Mouse (Mus musculus) liver, adult 2 months (tissue): ENCODE results near the gene Slc1a3. TPM values are rescaled to one million over a fixed set of nuclear protein-coding genes. Genes with fewer than 3 reads are reported as not detected.

Experiments
- DNase-seq: peaks from one replicate; pipeline ENCODE4 v3.0.0-alpha.2; 2011; ENCODE audit warnings: low read depth, low spot score; ENCODE audit errors: extremely low read depth
- H3K27ac ChIP-seq: fragments of 200-500 bp; replicated peaks from 2 replicates; pipeline ENCODE4 v1.5.1; 2012; ENCODE audit warnings: low read depth, mild to moderate bottlenecking, control low read depth, inconsistent platforms, low read length; ENCODE audit not compliant: insufficient read depth
- H3K27me3 ChIP-seq: fragments of 200-500 bp; 2 replicates; pipeline ENCODE4 v1.6.1; 2012; ENCODE audit warnings: mild to moderate bottlenecking, moderate library complexity, low read length, inconsistent platforms; ENCODE audit not compliant: control insufficient read depth, insufficient read depth
- H3K36me3 ChIP-seq: fragments of 200-500 bp; 2 replicates; pipeline ENCODE4 v1.6.1; 2012; ENCODE audit warnings: low read length, inconsistent platforms; ENCODE audit not compliant: control insufficient read depth, insufficient read depth
- H3K4me1 ChIP-seq: fragments of 200-500 bp; 2 replicates; pipeline ENCODE4 v1.6.1; 2011; ENCODE audit warnings: low read length; ENCODE audit not compliant: control insufficient read depth, insufficient read depth
- H3K4me3 ChIP-seq: fragments of 200-500 bp; 2 replicates; pipeline ENCODE4 v1.5.1; 2011; ENCODE audit warnings: low read depth, mild to moderate bottlenecking, control low read depth, low read length, moderate library complexity; ENCODE audit not compliant: insufficient read depth
- H3K79me2 ChIP-seq: fragments of 200-500 bp; 2 replicates; pipeline ENCODE4 v1.6.1; 2012; ENCODE audit warnings: inconsistent platforms, mild to moderate bottlenecking, low read length, moderate library complexity; ENCODE audit not compliant: control insufficient read depth, insufficient read depth
- H3K9ac ChIP-seq: fragments of 200-500 bp; 2 replicates; pipeline ENCODE4 v1.6.1; 2012; ENCODE audit warnings: low read depth, mild to moderate bottlenecking, control low read depth, inconsistent platforms, low read length
- CTCF ChIP-seq: fragments of 200-500 bp; IDR thresholded peaks from 2 replicates; pipeline ENCODE4 v1.5.1; 2011; ENCODE audit warnings: low read depth, low read length, control low read depth
- POLR2A ChIP-seq: fragments of 200-500 bp; IDR thresholded peaks from 2 replicates; pipeline ENCODE4 v1.6.1; 2011; ENCODE audit warnings: low read length, control low read depth; ENCODE audit not compliant: insufficient read depth; ENCODE audit errors: extremely low read depth
- WGBS: fragments of 180-500 bp; shearing (Covaris S2); methylation state at CpG from one replicate; pipeline ENCODE4 v1.1.7; 2018; 5-methylcytosine and 5-hydroxymethylcytosine counted together
- polyA plus RNA-seq: library from polyadenylated mRNA; depleted of rRNA; stranded (reverse); fragments of >200 nt; gene quantifications from 2 replicates; pipeline ENCODE4 v1.2.3, GENCODE M21; 2012; rRNA removed
- total RNA-seq: library from RNA; depleted of rRNA; stranded (reverse); fragments of >200 nt; gene quantifications from 2 replicates; pipeline ENCODE4 v1.2.3, GENCODE M21; 2014; rRNA removed

Gene Slc1a3
- total RNA-seq (0.46 and 0.60 TPM in 2 replicates), polyA plus RNA-seq (0.04 and 0.12 TPM in 2 replicates)

GRCm38 (mm10) chr15:8710146-8711006 lies at the start of gene Slc1a3:
Gene Slc1a3 (minus strand): TSS chr15:8710764.
- H3K4me3 ChIP-seq = peak within 1 kb of the TSS; percentile 63
- TF ChIP-seq CTCF = no peak
- no peak for TF ChIP-seq POLR2A
- no peaks in the 10 kb centered on the region for H3K79me2 ChIP-seq
- no peak within 1 kb of the TSS for H3K27ac ChIP-seq
- WGBS = 2% methylated on average over 34 of the region's 34 CpGs
- peaks cover 7% of the 10 kb centered on the region for H3K4me1 ChIP-seq
- H3K27me3 ChIP-seq = peaks cover 9% of the 10 kb centered on the region; the same call in 1 of the 2 replicates
- no peak for DNase-seq
- H3K36me3 ChIP-seq = no peaks in the 10 kb centered on the region
- H3K9ac ChIP-seq = peak within 1 kb of the TSS; percentile 53

GRCm38 (mm10) chr15:8759026-8759425 lies 48.5 kb upstream of the Slc1a3 start:
- no peak for DNase-seq
- WGBS = 78% methylated on average over 3 of the region's 3 CpGs
- TF ChIP-seq CTCF (no peak), POLR2A (no peak)
- no peak overlapping the region for H3K9ac ChIP-seq
- H3K27me3 ChIP-seq = no peaks in the 10 kb centered on the region
- no peak overlapping the region for H3K4me3 ChIP-seq
- no peak overlapping the region for H3K27ac ChIP-seq
- H3K4me1 ChIP-seq = no peaks in the 10 kb centered on the region
- H3K36me3 ChIP-seq = no peaks in the 10 kb centered on the region
- no peaks in the 10 kb centered on the region for H3K79me2 ChIP-seq

- no peak for TF ChIP-seq CTCF
- no peak for TF ChIP-seq POLR2A
- Histone ChIP-seq H3K36me3 (no peaks in the 10 kb centered on the region), H3K4me1 (no peaks in the 10 kb centered on the region), H3K9ac (no peak overlapping the region), H3K4me3 (no peak overlapping the region), H3K27me3 (no peaks in the 10 kb centered on the region), H3K79me2 (no peaks in the 10 kb centered on the region), H3K27ac (no peak overlapping the region)
- 84% methylated on average over 6 of the region's 6 CpGs for WGBS
- DNase-seq = no peak
These were observed 45.9 kb upstream of the Slc1a3 start for GRCm38 (mm10) chr15:8756441-8756840.

GRCm38 (mm10) chr15:8749762-8750161 lies 39.2 kb upstream of the Slc1a3 start:
- no peaks in the 10 kb centered on the region for H3K36me3 ChIP-seq
- DNase-seq = no peak
- 93% methylated on average over 4 of the region's 4 CpGs for WGBS
- H3K9ac ChIP-seq = no peak overlapping the region
- no peak overlapping the region for H3K4me3 ChIP-seq
- no peaks in the 10 kb centered on the region for H3K4me1 ChIP-seq
- H3K27me3 ChIP-seq = no peaks in the 10 kb centered on the region
- TF ChIP-seq CTCF = no peak
- no peak for TF ChIP-seq POLR2A
- no peak overlapping the region for H3K27ac ChIP-seq
- H3K79me2 ChIP-seq = no peaks in the 10 kb centered on the region

GRCm38 (mm10) chr15:8748771-8749170 lies 38.2 kb upstream of the Slc1a3 start:
- no peak overlapping the region for H3K27ac ChIP-seq
- H3K27me3 ChIP-seq = no peaks in the 10 kb centered on the region
- H3K4me1 ChIP-seq = no peaks in the 10 kb centered on the region
- H3K9ac ChIP-seq = no peak overlapping the region
- TF ChIP-seq CTCF = no peak
- TF ChIP-seq POLR2A = no peak
- H3K36me3 ChIP-seq = no peaks in the 10 kb centered on the region
- DNase-seq = no peak
- 97% methylated on average over 1 of the region's 1 CpGs for WGBS
- no peaks in the 10 kb centered on the region for H3K79me2 ChIP-seq
- H3K4me3 ChIP-seq = no peak overlapping the region

- 57% methylated on average over 6 of the region's 6 CpGs for WGBS
These were observed 31.0 kb upstream of the Slc1a3 start for GRCm38 (mm10) chr15:8741593-8741992.

More at GRCm38 (mm10) chr15:8741593-8741992, 31.0 kb upstream of the Slc1a3 start:
- Histone ChIP-seq H3K9ac (no peak overlapping the region), H3K4me3 (no peak overlapping the region), H3K79me2 (no peaks in the 10 kb centered on the region), H3K4me1 (no peaks in the 10 kb centered on the region), H3K27ac (no peak overlapping the region), H3K27me3 (no peaks in the 10 kb centered on the region), H3K36me3 (no peaks in the 10 kb centered on the region)
- no peak for DNase-seq
- TF ChIP-seq CTCF (no peak), POLR2A (no peak)
